14 mouse cellular contexts compared by ENCODE assay signal in genomic region chr2:147188074-147188700, GRCm38 (mm10). TPM values are rescaled to one million over a fixed set of nuclear protein-coding genes. Genes with fewer than 3 reads are reported as not detected.
DNase-seq lines count a peak whose midpoint lies in the region; ATAC-seq and TF ChIP-seq lines count a peak whose summit lies in the region.
"Had no signal": no experiment of that assay in that cellular context is flagged by ENCODE, and none has a peak within 500 bp of the region (broad histone marks: within the 10 kb centered on the region; RNA-seq: fewer than 3 reads in every experiment).

No protein-coding gene starts in this region.

- peaks cover 95% of the 10 kb centered on the region for H3K27me3 ChIP-seq in hindbrain, embryonic 14.5 days (ENCODE audit: control insufficient read depth, insufficient read depth, low read length)
- H3K27me3 ChIP-seq in midbrain, postnatal 0 days (ENCODE audit: insufficient read depth, low read length) = peaks cover 77% of the 10 kb centered on the region

- DNase-seq in frontal cortex, postnatal 36 days (ENCODE audit: low spot score in 2 of 2) = no peak
- peak; percentile 69 for DNase-seq in embryo, embryonic 11 days
- DNase-seq in hindbrain, embryonic 14.5 days (ENCODE audit: low spot score) = no peak
- peak; percentile 73 for DNase-seq in midbrain, postnatal 0 days (ENCODE audit: low spot score)
- no peak for DNase-seq in kidney, postnatal 36 days
- no peak for DNase-seq in kidney, adult 9 months
- DNase-seq in urinary bladder, postnatal 25 days (ENCODE audit: low spot score) = no peak
- DNase-seq: liver, embryonic 13.5 days; right cerebral cortex, postnatal 25 days; thymus, postnatal 14 days had no signal

- ATAC-seq in frontal cortex, adult (ENCODE audit: low TSS enrichment) = peak; percentile 54; the same call in 1 of the 2 replicates
- ATAC-seq in hindbrain, embryonic 14.5 days (ENCODE audit: low FRiP score) = peak; percentile 51; the same call in 1 of the 2 replicates
- ATAC-seq in midbrain, postnatal 0 days (ENCODE audit: low FRiP score) = peak; percentile 72

- H3K9ac ChIP-seq in hindbrain, embryonic 14.5 days = no peak overlapping the region
- no peak overlapping the region for H3K9ac ChIP-seq in midbrain, postnatal 0 days (replicated peaks; ENCODE audit: low read length, poor library complexity, severe bottlenecking)
- H3K9ac ChIP-seq: liver, embryonic 13.5 days had no signal

- no peaks in the 10 kb centered on the region for H3K9me3 ChIP-seq in hindbrain, embryonic 14.5 days (ENCODE audit: control insufficient read depth, low read length)
- no peaks in the 10 kb centered on the region for H3K9me3 ChIP-seq in midbrain, postnatal 0 days (ENCODE audit: low read length)
- H3K9me3 ChIP-seq: liver, embryonic 13.5 days had no signal

- no peak overlapping the region for H3K27ac ChIP-seq in hindbrain, embryonic 14.5 days
- no peak overlapping the region for H3K27ac ChIP-seq in midbrain, postnatal 0 days (ENCODE audit: low read depth, low read length)
- H3K27ac ChIP-seq: liver, embryonic 13.5 days had no signal

- H3K36me3 ChIP-seq in hindbrain, embryonic 14.5 days (replicated peaks; ENCODE audit: control insufficient read depth, insufficient read depth) = no peaks in the 10 kb centered on the region
- H3K36me3 ChIP-seq in midbrain, postnatal 0 days (ENCODE audit: insufficient read depth, low read length) = no peaks in the 10 kb centered on the region
- H3K36me3 ChIP-seq: liver, embryonic 13.5 days had no signal

- H3K4me2 ChIP-seq in hindbrain, embryonic 14.5 days (replicated peaks) = 0 out of 2 replicates have a peak overlapping the region, but pooled peaks have one; percentile 1
- peak overlapping the region; percentile 29; the same call in 1 of the 2 replicates for H3K4me2 ChIP-seq in midbrain, postnatal 0 days (ENCODE audit: low read depth, low read length, poor library complexity, severe bottlenecking)
- H3K4me2 ChIP-seq: liver, embryonic 13.5 days had no signal

- H3K4me1 ChIP-seq in hindbrain, embryonic 14.5 days (replicated peaks; ENCODE audit: control insufficient read depth, insufficient read depth, low read length) = no peaks in the 10 kb centered on the region
- no peaks in the 10 kb centered on the region for H3K4me1 ChIP-seq in midbrain, postnatal 0 days (ENCODE audit: insufficient read depth, low read length)

- TF ChIP-seq CTCF in midbrain, postnatal 0 days (IDR thresholded peaks at IDR 0.05) = no peak

- under 1% methylated on average over 28 of the region's 28 CpGs for WGBS in hindbrain, embryonic 14.5 days
- under 1% methylated on average over 28 of the region's 28 CpGs for WGBS in midbrain, postnatal 0 days

- no peak overlapping the region for H3K4me3 ChIP-seq in hindbrain, embryonic 14.5 days (replicated peaks; ENCODE audit: low read length)
- H3K4me3 ChIP-seq in midbrain, postnatal 0 days (ENCODE audit: low read depth, low read length) = peak overlapping the region; percentile 3; the same call in 1 of the 2 replicates
- H3K4me3 ChIP-seq: liver, embryonic 13.5 days had no signal

RNA-seq across cellular contexts. Expression of gene Nkx2-2, which starts 5.9 kb away (rescaled TPM):
- polyA plus RNA-seq in hindbrain, embryonic 14.5 days (2014; fragmentation: Nextera tagmentation; extraction: Ambion mirVana) = 5.0 and 5.1 TPM in 2 replicates
- 25.8 and 34.8 TPM in 2 replicates for total RNA-seq in midbrain, postnatal 0 days (2014; rRNA removed)
- 11.8 and 12.9 TPM in 2 replicates for polyA plus RNA-seq in midbrain, postnatal 0 days (2015; fragmentation: Nextera tagmentation; extraction: Ambion mirVana)
- total RNA-seq: megakaryocyte-erythroid progenitor cell, adult 5-6 weeks had no signal
- polyA plus RNA-seq: C2C12; heart, embryonic 16.5 days; liver, embryonic 13.5 days had no signal

Comparison
In these comparisons a context has a peak if more than half of its experiments do, and no peak if none do; other contexts are left out.
1. DNase-seq: peak in embryo, embryonic 11 days (single experiment) and midbrain, postnatal 0 days (single experiment); none in frontal cortex, postnatal 36 days (0 of 2), hindbrain, embryonic 14.5 days (single experiment), kidney, postnatal 36 days (0 of 2), kidney, adult 9 months (single experiment) and urinary bladder, postnatal 25 days (single experiment).
2. Peak in every context shown above with its lines, with median percentiles within 50 percentile points of each other: ATAC-seq.